Mouse (Mus musculus) stomach, postnatal 0 days (tissue): ENCODE data around the gene Epc2.

Experiments used
- CTCF ChIP-seq: IDR thresholded peaks from 2 replicates; pipeline ENCODE4 v1.5.1; 2016; ENCODE audit warnings: antibody characterized with exemption, low read depth, mild to moderate bottlenecking, moderate library complexity
- EP300 ChIP-seq: optimal IDR thresholded peaks from 2 replicates; pipeline ENCODE3; 2016; ENCODE audit warnings: antibody characterized with exemption

DNA sequence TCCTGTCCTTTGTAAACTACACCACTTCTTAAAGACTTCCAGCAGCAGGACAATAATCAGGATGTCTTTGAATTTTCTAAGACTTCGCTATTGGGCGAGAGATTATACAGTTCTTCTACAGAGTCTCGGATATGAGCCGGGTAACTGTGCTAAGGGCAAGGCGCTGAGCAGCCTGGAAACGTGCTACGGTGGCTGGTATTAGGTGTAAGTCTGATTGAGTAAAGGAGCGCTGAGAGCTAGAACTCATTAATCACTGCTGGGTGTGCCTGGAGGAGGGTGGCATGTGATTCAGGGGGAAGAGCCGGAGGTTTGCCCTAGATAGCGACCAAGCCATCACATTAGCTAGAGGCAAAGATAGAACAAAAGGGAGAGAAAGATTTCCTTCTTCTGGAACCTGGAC lies 25.1 kb upstream of the Epc2 start:
- TF ChIP-seq CTCF (no peak), EP300 (no peak)
